Mouse (Mus musculus): ENCODE data around the gene Cep131. TPM values are rescaled to one million over a fixed set of nuclear protein-coding genes. Genes with fewer than 3 reads are reported as not detected.
A peak's percentile ranks its signal among the peaks of the same experiment; 100 is the strongest.

Gene Cep131
- polyA plus RNA-seq (2015; fragmentation: Nextera tagmentation; extraction: Ambion mirVana) = 12.0 and 12.2 TPM in 2 replicates

- peak; percentile 100 for ATAC-seq
- peak within 1 kb of the TSS; percentile 89 for H3K4me2 ChIP-seq (ENCODE audit: low read depth, low read length)
- H3K36me3 ChIP-seq (ENCODE audit: control insufficient read depth, insufficient read depth, low read length) = peaks cover 12% of the 10 kb centered on the region
- WGBS = under 1% methylated on average over 41 of the region's 42 CpGs
- H3K9me3 ChIP-seq (ENCODE audit: control insufficient read depth, low read length) = no peaks in the 10 kb centered on the region
- H3K27ac ChIP-seq (ENCODE audit: low read length) = peak within 1 kb of the TSS; percentile 76
- peak within 1 kb of the TSS; percentile 95 for H3K9ac ChIP-seq (ENCODE audit: low read depth, low read length)
- peaks cover 12% of the 10 kb centered on the region for H3K4me1 ChIP-seq (ENCODE audit: control insufficient read depth, insufficient read depth, low read length)
- H3K27me3 ChIP-seq (replicated peaks; ENCODE audit: control insufficient read depth, insufficient read depth, low read length) = no peaks in the 10 kb centered on the region
- peak within 1 kb of the TSS; percentile 100 for H3K4me3 ChIP-seq (ENCODE audit: low read length)
Measured at GRCm38 (mm10) chr11:120086702-120087152, at the start of gene Cep131. Gene Cep131 (minus strand): TSS chr11:120086827.

DNA sequence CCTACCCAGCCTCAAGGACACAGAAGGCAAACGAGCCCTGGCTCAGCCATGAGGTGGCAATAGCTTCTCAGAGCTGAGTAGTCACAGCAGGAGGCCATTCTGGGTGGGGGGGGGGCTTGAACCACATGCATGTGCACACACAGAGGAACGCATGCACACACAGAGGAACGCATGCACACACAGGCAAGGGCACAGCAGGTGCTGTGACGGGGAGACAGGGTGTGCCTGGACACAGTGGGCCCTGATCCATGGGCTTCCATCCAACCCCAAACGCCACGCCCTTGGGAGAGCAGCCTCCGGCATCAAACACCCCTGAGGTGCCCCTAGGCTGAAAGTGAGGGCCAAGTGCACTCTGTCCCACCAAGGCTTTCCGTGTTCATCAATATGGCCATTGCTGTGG is 49.6 kb upstream of the Cep131 start:
- no peak overlapping the region for H3K4me3 ChIP-seq (ENCODE audit: low read length)
- H3K9ac ChIP-seq (ENCODE audit: low read depth, low read length) = no peak overlapping the region
- ATAC-seq = peak; percentile 24
- peak overlapping the region; percentile 63 for H3K27ac ChIP-seq (ENCODE audit: low read length)
- peaks cover 15% of the 10 kb centered on the region; the same call in 1 of the 2 replicates for H3K36me3 ChIP-seq (ENCODE audit: control insufficient read depth, insufficient read depth, low read length)
- 65% methylated on average over 8 of the region's 8 CpGs for WGBS
- H3K4me2 ChIP-seq (ENCODE audit: low read depth, low read length) = no peak overlapping the region
- H3K9me3 ChIP-seq (ENCODE audit: control insufficient read depth, low read length) = no peaks in the 10 kb centered on the region
- no peaks in the 10 kb centered on the region for H3K27me3 ChIP-seq (replicated peaks; ENCODE audit: control insufficient read depth, insufficient read depth, low read length)
- H3K4me1 ChIP-seq (ENCODE audit: control insufficient read depth, insufficient read depth, low read length) = peaks cover 35% of the 10 kb centered on the region

- Histone ChIP-seq H3K4me3 (ENCODE audit: low read length) (no peak overlapping the region), H3K4me1 (ENCODE audit: control insufficient read depth, insufficient read depth, low read length) (peaks cover 35% of the 10 kb centered on the region), H3K27ac (ENCODE audit: low read length) (no peak overlapping the region), H3K27me3 (replicated peaks; ENCODE audit: control insufficient read depth, insufficient read depth, low read length) (no peaks in the 10 kb centered on the region), H3K9ac (ENCODE audit: low read depth, low read length) (peak overlapping the region; percentile 33; the same call in 1 of the 2 replicates), H3K36me3 (ENCODE audit: control insufficient read depth, insufficient read depth, low read length) (peaks cover 15% of the 10 kb centered on the region; the same call in 1 of the 2 replicates), H3K9me3 (ENCODE audit: control insufficient read depth, low read length) (no peaks in the 10 kb centered on the region), H3K4me2 (ENCODE audit: low read depth, low read length) (no peak overlapping the region)
- peak; percentile 47 for ATAC-seq
- WGBS = 81% methylated on average over 9 of the region's 9 CpGs
Measured at GRCm38 (mm10) chr11:120134847-120135530, 48.4 kb upstream of the Cep131 start.

- WGBS = 85% methylated on average over 5 of the region's 5 CpGs
- H3K4me3 ChIP-seq (ENCODE audit: low read length) = no peak overlapping the region
- peaks cover 20% of the 10 kb centered on the region for H3K36me3 ChIP-seq (ENCODE audit: control insufficient read depth, insufficient read depth, low read length)
- no peak overlapping the region for H3K27ac ChIP-seq (ENCODE audit: low read length)
- no peaks in the 10 kb centered on the region for H3K27me3 ChIP-seq (replicated peaks; ENCODE audit: control insufficient read depth, insufficient read depth, low read length)
- H3K4me2 ChIP-seq (ENCODE audit: low read depth, low read length) = no peak overlapping the region
- no peak for ATAC-seq
- no peak overlapping the region for H3K9ac ChIP-seq (ENCODE audit: low read depth, low read length)
- peaks cover 35% of the 10 kb centered on the region for H3K4me1 ChIP-seq (ENCODE audit: control insufficient read depth, insufficient read depth, low read length)
- no peaks in the 10 kb centered on the region for H3K9me3 ChIP-seq (ENCODE audit: control insufficient read depth, low read length)
Measured at GRCm38 (mm10) chr11:120134148-120134547, 47.5 kb upstream of the Cep131 start.

DNA sequence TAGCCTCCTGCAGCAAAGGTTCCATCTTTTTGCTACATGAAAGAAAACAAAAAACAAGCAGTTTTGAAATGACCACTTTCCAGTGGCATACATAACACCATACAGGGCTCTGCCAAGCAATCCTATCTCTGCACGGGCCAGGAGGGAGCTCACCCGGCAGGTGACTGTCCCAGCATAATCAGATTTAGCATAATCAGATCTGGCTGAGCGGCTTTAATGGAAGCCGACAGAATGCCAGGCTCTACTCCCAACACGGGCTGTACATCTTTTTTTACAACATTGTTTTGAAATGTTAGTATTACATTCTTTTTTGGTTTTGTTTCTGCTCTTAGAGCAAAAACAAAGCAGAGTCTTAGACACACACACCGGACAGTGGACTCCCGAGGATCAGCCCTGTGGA is 42.7 kb upstream of the Cep131 start:
- Histone ChIP-seq H3K4me2 (ENCODE audit: low read depth, low read length) (no peak overlapping the region), H3K36me3 (ENCODE audit: control insufficient read depth, insufficient read depth, low read length) (peaks cover 13% of the 10 kb centered on the region), H3K27me3 (replicated peaks; ENCODE audit: control insufficient read depth, insufficient read depth, low read length) (no peaks in the 10 kb centered on the region), H3K9ac (ENCODE audit: low read depth, low read length) (no peak overlapping the region), H3K9me3 (ENCODE audit: control insufficient read depth, low read length) (no peaks in the 10 kb centered on the region), H3K4me3 (ENCODE audit: low read length) (no peak overlapping the region), H3K4me1 (ENCODE audit: control insufficient read depth, insufficient read depth, low read length) (0 out of 2 replicates have a peak, but pooled peaks cover 6% of the 10 kb centered on the region), H3K27ac (ENCODE audit: low read length) (no peak overlapping the region)
- no peak for ATAC-seq
- WGBS = 75% methylated on average over 7 of the region's 7 CpGs

DNA sequence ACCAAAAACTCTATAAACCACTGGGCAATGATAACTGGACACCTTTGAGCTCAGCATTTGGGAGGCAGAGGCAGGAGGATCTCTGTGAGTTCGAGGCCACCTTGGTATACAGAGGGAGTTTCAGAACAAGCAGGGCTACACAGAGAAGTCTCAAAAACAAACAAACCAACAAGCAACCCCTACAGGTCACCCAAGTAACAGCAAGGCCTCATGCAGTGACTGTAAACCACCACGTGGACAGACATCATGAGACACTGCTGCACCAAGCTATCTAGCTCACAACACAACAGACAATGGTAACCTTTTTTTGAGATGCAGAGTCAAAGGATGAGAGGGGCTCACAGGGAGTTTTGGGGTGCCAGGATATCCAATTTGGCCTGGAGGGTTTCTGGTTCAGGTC is 40.2 kb upstream of the Cep131 start:
- WGBS = 89% methylated on average over 2 of the region's 2 CpGs
- H3K9ac ChIP-seq (ENCODE audit: low read depth, low read length) = no peak overlapping the region
- no peak overlapping the region for H3K27ac ChIP-seq (ENCODE audit: low read length)
- no peaks in the 10 kb centered on the region for H3K27me3 ChIP-seq (replicated peaks; ENCODE audit: control insufficient read depth, insufficient read depth, low read length)
- H3K4me2 ChIP-seq (ENCODE audit: low read depth, low read length) = no peak overlapping the region
- no peak for ATAC-seq
- no peak overlapping the region for H3K4me3 ChIP-seq (ENCODE audit: low read length)
- peaks cover 5% of the 10 kb centered on the region for H3K36me3 ChIP-seq (ENCODE audit: control insufficient read depth, insufficient read depth, low read length)
- H3K9me3 ChIP-seq (ENCODE audit: control insufficient read depth, low read length) = no peaks in the 10 kb centered on the region
- H3K4me1 ChIP-seq (ENCODE audit: control insufficient read depth, insufficient read depth, low read length) = 0 out of 2 replicates have a peak, but pooled peaks cover 6% of the 10 kb centered on the region

GRCm38 (mm10) chr11:120122126-120122525 is 35.5 kb upstream of the Cep131 start:
- Histone ChIP-seq H3K9ac (ENCODE audit: low read depth, low read length) (no peak overlapping the region), H3K4me3 (ENCODE audit: low read length) (no peak overlapping the region), H3K4me1 (ENCODE audit: control insufficient read depth, insufficient read depth, low read length) (0 out of 2 replicates have a peak, but pooled peaks cover 7% of the 10 kb centered on the region), H3K27ac (ENCODE audit: low read length) (no peak overlapping the region), H3K36me3 (ENCODE audit: control insufficient read depth, insufficient read depth, low read length) (peaks cover 18% of the 10 kb centered on the region), H3K27me3 (replicated peaks; ENCODE audit: control insufficient read depth, insufficient read depth, low read length) (no peaks in the 10 kb centered on the region), H3K9me3 (ENCODE audit: control insufficient read depth, low read length) (no peaks in the 10 kb centered on the region), H3K4me2 (ENCODE audit: low read depth, low read length) (no peak overlapping the region)
- no peak for ATAC-seq
- WGBS = 83% methylated on average over 12 of the region's 12 CpGs

- no peak overlapping the region for H3K27ac ChIP-seq (ENCODE audit: low read length)
- no peaks in the 10 kb centered on the region for H3K9me3 ChIP-seq (ENCODE audit: control insufficient read depth, low read length)
- 0 out of 2 replicates have a peak, but pooled peaks cover 7% of the 10 kb centered on the region for H3K4me1 ChIP-seq (ENCODE audit: control insufficient read depth, insufficient read depth, low read length)
- no peak overlapping the region for H3K4me2 ChIP-seq (ENCODE audit: low read depth, low read length)
- H3K27me3 ChIP-seq (replicated peaks; ENCODE audit: control insufficient read depth, insufficient read depth, low read length) = no peaks in the 10 kb centered on the region
- peaks cover 18% of the 10 kb centered on the region for H3K36me3 ChIP-seq (ENCODE audit: control insufficient read depth, insufficient read depth, low read length)
- no peak overlapping the region; the same call in 1 of the 2 replicates for H3K9ac ChIP-seq (ENCODE audit: low read depth, low read length)
- WGBS = 80% methylated on average over 17 of the region's 17 CpGs
- H3K4me3 ChIP-seq (ENCODE audit: low read length) = no peak overlapping the region
- ATAC-seq = peak; percentile 59
Measured at GRCm38 (mm10) chr11:120120642-120121420, 34.2 kb upstream of the Cep131 start.

DNA sequence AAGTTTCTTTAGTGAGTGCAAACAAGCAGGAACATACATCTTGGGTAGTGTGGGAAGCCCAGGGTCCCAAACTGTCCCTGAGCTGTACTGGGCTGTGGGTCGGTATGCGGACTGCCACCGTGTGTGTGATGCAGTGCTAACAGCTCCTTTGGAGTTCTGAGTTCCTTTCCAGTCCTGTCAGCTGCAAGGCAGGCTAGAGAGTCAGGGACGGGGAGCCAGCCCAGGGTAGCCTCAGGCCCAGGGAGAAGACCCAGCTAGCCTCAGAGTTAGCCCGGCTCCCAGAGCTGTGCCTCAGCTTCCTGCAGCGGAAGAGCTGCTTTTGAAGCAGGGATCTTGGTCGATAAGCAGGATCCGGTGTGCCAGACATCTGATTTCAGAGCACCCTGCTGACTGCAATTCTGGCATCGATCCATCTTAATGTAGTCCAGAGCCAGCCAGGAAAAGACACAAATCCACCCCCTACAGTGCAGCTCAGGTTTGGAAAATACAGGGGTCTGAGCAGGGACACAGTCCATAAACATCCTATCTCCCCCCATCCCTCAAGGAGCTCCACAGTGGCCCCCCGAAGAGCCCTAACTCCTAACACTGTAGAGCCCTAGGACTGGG is 33.4 kb upstream of the Cep131 start:
- Histone ChIP-seq H3K27me3 (replicated peaks; ENCODE audit: control insufficient read depth, insufficient read depth, low read length) (no peaks in the 10 kb centered on the region), H3K9me3 (ENCODE audit: control insufficient read depth, low read length) (no peaks in the 10 kb centered on the region), H3K36me3 (ENCODE audit: control insufficient read depth, insufficient read depth, low read length) (peaks cover 18% of the 10 kb centered on the region), H3K4me3 (ENCODE audit: low read length) (no peak overlapping the region), H3K4me2 (ENCODE audit: low read depth, low read length) (no peak overlapping the region), H3K27ac (ENCODE audit: low read length) (no peak overlapping the region), H3K9ac (ENCODE audit: low read depth, low read length) (no peak overlapping the region), H3K4me1 (ENCODE audit: control insufficient read depth, insufficient read depth, low read length) (0 out of 2 replicates have a peak, but pooled peaks cover 7% of the 10 kb centered on the region)
- 82% methylated on average over 10 of the region's 10 CpGs for WGBS
- ATAC-seq = no peak
